Mouse (Mus musculus) heart, adult 11 months (tissue): ENCODE results near the gene Ripor3.
A peak's percentile ranks its signal among the peaks of the same experiment; 100 is the strongest.

Experiments used
- DNase-seq: peaks from one replicate; pipeline ENCODE4 v3.0.0; 2022

Ripor3 gene

GRCm38 (mm10) chr2:168026467-168026866 lies 16.0 kb upstream of the Ripor3 start:
- DNase-seq = no peak

GRCm38 (mm10) chr2:168025882-168026281 lies 15.5 kb upstream of the Ripor3 start:
- DNase-seq = no peak

- peak; percentile 97 for DNase-seq
Measured at GRCm38 (mm10) chr2:168025174-168025573, 14.8 kb upstream of the Ripor3 start.

- no peak for DNase-seq
Measured at GRCm38 (mm10) chr2:168023763-168024402, 13.5 kb upstream of the Ripor3 start.

GRCm38 (mm10) chr2:168019201-168019715 lies 8.8 kb upstream of the Ripor3 start:
- peak; percentile 98 for DNase-seq

- peak; percentile 97 for DNase-seq
Measured at GRCm38 (mm10) chr2:168016951-168017391, 6.6 kb upstream of the Ripor3 start.

- no peak for DNase-seq
Measured at GRCm38 (mm10) chr2:168010893-168011292, 475 bp upstream of the Ripor3 start.

- DNase-seq = no peak
Measured at GRCm38 (mm10) chr2:168008132-168008531, 2.3 kb downstream of the Ripor3 start.

- no peak for DNase-seq
Measured at GRCm38 (mm10) chr2:168006489-168006888, 3.9 kb downstream of the Ripor3 start.

GRCm38 (mm10) chr2:168005616-168006015 lies 4.8 kb downstream of the Ripor3 start:
- DNase-seq = no peak

- DNase-seq = no peak
Measured at GRCm38 (mm10) chr2:168005005-168005404, 5.4 kb downstream of the Ripor3 start.

GRCm38 (mm10) chr2:168004369-168004768 lies 6.0 kb downstream of the Ripor3 start:
- DNase-seq = no peak

GRCm38 (mm10) chr2:168003431-168003830 lies 7.0 kb downstream of the Ripor3 start:
- DNase-seq = no peak

GRCm38 (mm10) chr2:168002884-168003283 lies 7.5 kb downstream of the Ripor3 start:
- DNase-seq = no peak

GRCm38 (mm10) chr2:168002188-168002587 lies 8.2 kb downstream of the Ripor3 start:
- DNase-seq = no peak

- no peak for DNase-seq
Measured at GRCm38 (mm10) chr2:167999145-167999743, 11.2 kb downstream of the Ripor3 start.

- no peak for DNase-seq
Measured at GRCm38 (mm10) chr2:167997562-167997961, 12.9 kb downstream of the Ripor3 start.

- DNase-seq = no peak
Measured at GRCm38 (mm10) chr2:167996672-167997215, 13.7 kb downstream of the Ripor3 start.

GRCm38 (mm10) chr2:167995870-167996635 lies 14.4 kb downstream of the Ripor3 start:
- no peak for DNase-seq

GRCm38 (mm10) chr2:167993260-167993659 lies 17.2 kb downstream of the Ripor3 start:
- DNase-seq = no peak

- no peak for DNase-seq
Measured at GRCm38 (mm10) chr2:167989310-167989709, 21.1 kb downstream of the Ripor3 start.

GRCm38 (mm10) chr2:167987640-167988039 lies 22.8 kb downstream of the Ripor3 start:
- DNase-seq = no peak

GRCm38 (mm10) chr2:167986762-167987161 lies 23.7 kb downstream of the Ripor3 start:
- DNase-seq = no peak
